Mouse (Mus musculus) lung, embryonic 14.5 days (tissue): ENCODE measurements around the gene Cdca4. TPM values are rescaled to one million over a fixed set of nuclear protein-coding genes. Genes with fewer than 3 reads are reported as not detected.

Source experiments
- ATAC-seq: fragments of 200-750 bp; cut with Nextera tagmentation; 2 replicates; pipeline ENCODE4 v1.8.0; 2017; ENCODE audit warnings: mild to moderate bottlenecking, moderate TSS enrichment, moderate library complexity; ENCODE audit not compliant: insufficient read depth
- DNase-seq: peaks from one replicate; pipeline ENCODE4 v3.0.0-alpha.2; 2015
- H3K27ac ChIP-seq: fragments of 300-500 bp; sonication (generic); 2 replicates; pipeline ENCODE4 v1.5.1; 2014; ENCODE audit warnings: low read depth, mild to moderate bottlenecking, moderate library complexity
- H3K27me3 ChIP-seq: fragments of 300-500 bp; sonication (generic); 2 replicates; pipeline ENCODE4 v1.6.1; 2014; ENCODE audit warnings: low read length, control low read depth; ENCODE audit not compliant: insufficient read depth
- H3K36me3 ChIP-seq: fragments of 300-500 bp; sonication (generic); 2 replicates; pipeline ENCODE4 v1.6.1; 2014; ENCODE audit warnings: control low read depth; ENCODE audit not compliant: insufficient read depth
- H3K4me1 ChIP-seq: fragments of 300-500 bp; sonication (generic); 2 replicates; pipeline ENCODE4 v1.6.1; 2014; ENCODE audit warnings: antibody characterized with exemption, control low read depth; ENCODE audit not compliant: insufficient read depth
- H3K4me2 ChIP-seq: fragments of 300-500 bp; sonication (generic); 2 replicates; pipeline ENCODE4 v1.6.1; 2014; ENCODE audit warnings: mild to moderate bottlenecking
- H3K4me3 ChIP-seq: fragments of 300-500 bp; sonication (generic); 2 replicates; pipeline ENCODE4 v1.5.1; 2014; ENCODE audit warnings: low read depth, low read length
- H3K9ac ChIP-seq: fragments of 300-500 bp; sonication (generic); 2 replicates; pipeline ENCODE4 v1.6.1; 2014
- H3K9me3 ChIP-seq: fragments of 300-500 bp; sonication (generic); 2 replicates; pipeline ENCODE4 v1.6.1; 2016; ENCODE audit warnings: low read depth, low read length, control low read depth
- CTCF ChIP-seq: IDR thresholded peaks from 2 replicates; pipeline ENCODE4 v1.5.1; 2016; ENCODE audit warnings: antibody characterized with exemption, low read depth
- WGBS: fragments of 180-500 bp; shearing (Covaris S2); extraction: QIAGEN DNeasy Blood & Tissue Kit; methylation state at CpG from one replicate; pipeline ENCODE4 v1.1.7; 2014; 5-methylcytosine and 5-hydroxymethylcytosine counted together
- polyA plus RNA-seq: library from polyadenylated mRNA; unstranded; fragments of >200 nt; fragmentation: Nextera tagmentation; extraction: Ambion mirVana; gene quantifications from 2 replicates; pipeline ENCODE4 v1.2.1, GENCODE M21; 2014

The Cdca4 gene
- polyA plus RNA-seq, 1 experiment from 2014 or later, result 153 TPM

DNA sequence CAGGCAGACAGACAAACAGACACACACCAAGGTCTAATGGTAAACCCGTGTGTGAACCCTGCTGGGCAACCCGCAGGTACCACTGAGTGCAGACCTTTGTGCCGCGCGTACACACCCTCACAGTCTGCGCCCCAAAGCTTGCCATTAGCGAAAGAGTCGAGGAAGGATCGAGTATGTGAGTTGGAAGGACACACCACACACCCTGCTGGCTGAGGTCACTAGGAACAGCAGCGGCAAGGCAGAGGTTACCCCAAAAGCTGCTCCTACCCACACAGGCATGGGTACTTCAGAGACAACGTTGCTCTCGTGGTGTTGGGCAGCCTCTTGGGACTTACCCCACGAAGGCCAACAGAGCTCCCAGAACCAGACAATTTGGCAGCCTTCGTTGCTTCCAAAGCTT, 56.9 kb downstream of the Cdca4 start:
- no peaks in the 10 kb centered on the region for H3K27me3 ChIP-seq
- H3K4me2 ChIP-seq, result no peak overlapping the region
- H3K36me3 ChIP-seq, result no peaks in the 10 kb centered on the region
- TF ChIP-seq CTCF, result no peak
- no peak overlapping the region for H3K9ac ChIP-seq
- H3K9me3 ChIP-seq, result no peaks in the 10 kb centered on the region
- H3K4me1 ChIP-seq, result no peaks in the 10 kb centered on the region
- WGBS, result 86% methylated on average over 14 of the region's 14 CpGs
- no peak overlapping the region for H3K4me3 ChIP-seq
- no peak for ATAC-seq
- H3K27ac ChIP-seq, result no peak overlapping the region
- no peak for DNase-seq

DNA sequence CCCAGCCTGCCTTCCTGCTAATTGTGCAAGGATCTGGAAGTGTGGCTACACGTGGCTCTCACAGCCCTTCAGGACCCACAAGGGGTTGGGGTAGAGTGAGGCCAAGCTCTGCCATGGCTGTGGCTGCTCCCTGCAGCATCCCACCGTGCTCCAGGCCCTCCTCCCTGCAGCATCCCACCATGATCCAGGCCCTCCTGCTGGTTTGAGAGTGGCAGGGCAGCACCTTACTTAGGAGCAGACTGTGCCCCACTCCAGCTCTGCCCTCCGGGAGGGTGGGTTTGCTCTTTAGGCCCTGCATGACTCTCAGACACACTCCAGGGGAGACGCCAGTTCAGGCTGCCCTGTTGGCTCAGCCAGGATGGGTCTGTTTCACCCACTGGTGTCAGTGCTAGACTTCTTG, 58.8 kb downstream of the Cdca4 start:
- 69% methylated on average over 4 of the region's 4 CpGs for WGBS
- H3K27me3 ChIP-seq, result no peaks in the 10 kb centered on the region
- H3K9me3 ChIP-seq, result no peaks in the 10 kb centered on the region
- no peak overlapping the region for H3K4me2 ChIP-seq
- DNase-seq (no peak), ATAC-seq (no peak)
- H3K4me1 ChIP-seq, result no peaks in the 10 kb centered on the region
- no peaks in the 10 kb centered on the region for H3K36me3 ChIP-seq
- no peak overlapping the region for H3K9ac ChIP-seq
- TF ChIP-seq CTCF, result no peak
- H3K4me3 ChIP-seq, result no peak overlapping the region
- H3K27ac ChIP-seq, result no peak overlapping the region

Other genes with a start within 250 kb of the Cdca4 start
- gene Inf2, start 240.6 kb downstream of the Cdca4 start, polyA plus RNA-seq, result 4.5 and 5.2 TPM in 2 replicates
- gene Adssl1, start 209.4 kb downstream of the Cdca4 start, polyA plus RNA-seq, result 3.8 and 5.0 TPM in 2 replicates
- gene Siva1, start 184.7 kb downstream of the Cdca4 start, polyA plus RNA-seq, result 253 and 291 TPM in 2 replicates
- 140 and 166 TPM in 2 replicates for gene Akt1, start 154.5 kb downstream of the Cdca4 start, polyA plus RNA-seq
- gene Zbtb42, start 150.6 kb downstream of the Cdca4 start, polyA plus RNA-seq, result 6.7 and 9.0 TPM in 2 replicates
- gene Cep170b, start 109.0 kb downstream of the Cdca4 start, polyA plus RNA-seq, result 21.4 and 23.1 TPM in 2 replicates
- gene Pld4, start 68.8 kb downstream of the Cdca4 start, polyA plus RNA-seq, result 9.3 and 10.9 TPM in 2 replicates
- gene Ahnak2, start 26.8 kb downstream of the Cdca4 start, polyA plus RNA-seq, result 0.61 and 0.64 TPM in 2 replicates
- gene Clba1, start 20.5 kb downstream of the Cdca4 start, polyA plus RNA-seq, result 4.3 and 5.1 TPM in 2 replicates
- gene Gpr132, start 38.8 kb upstream of the Cdca4 start, polyA plus RNA-seq, result 0.12 TPM in 1 of 2 replicates, not detected in the other
- gene Jag2, start 100.4 kb upstream of the Cdca4 start, polyA plus RNA-seq, result 6.3 and 8.0 TPM in 2 replicates
- 107 and 116 TPM in 2 replicates for gene Nudt14, start 112.7 kb upstream of the Cdca4 start, polyA plus RNA-seq
- gene Btbd6, start 147.1 kb upstream of the Cdca4 start, polyA plus RNA-seq, result 26.4 and 26.7 TPM in 2 replicates
- gene Brf1, start 171.3 kb upstream of the Cdca4 start, polyA plus RNA-seq, result 61.7 and 65.9 TPM in 2 replicates
- 12.3 and 15.6 TPM in 2 replicates for gene Pacs2, start 185.1 kb upstream of the Cdca4 start, polyA plus RNA-seq
- not detected in 2 replicates for gene Tex22, start 245.1 kb upstream of the Cdca4 start, polyA plus RNA-seq